ENCODE assay signal across 22 mouse cellular contexts in the genomic region with DNA sequence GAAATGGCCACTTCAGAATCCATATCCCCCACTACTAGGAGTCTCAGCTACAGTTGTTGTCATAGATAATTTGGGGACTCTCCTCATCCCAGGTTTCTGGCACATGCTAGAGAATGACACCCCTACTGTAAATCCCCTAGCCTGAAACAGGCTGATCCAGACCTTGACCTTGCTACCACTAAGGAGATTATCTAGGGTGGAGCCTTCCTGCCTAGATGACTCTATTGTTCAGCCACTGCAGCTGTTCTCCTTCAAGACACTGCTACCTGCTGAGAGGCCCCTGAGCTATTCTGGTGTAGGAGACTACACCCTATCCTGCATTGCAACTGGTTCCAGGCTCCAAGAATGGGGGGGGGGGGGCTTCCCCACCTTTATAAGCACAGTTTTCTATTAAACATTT.
"Had no signal": no experiment of that assay in that cellular context is flagged by ENCODE, and none has a peak within 500 bp of the region (broad histone marks: within the 10 kb centered on the region; RNA-seq: fewer than 3 reads in every experiment).

No protein-coding gene starts in this region.

- DNase-seq: liver, postnatal 0 days; lung, adult 2 months; lung, postnatal 14 days; lung, postnatal 36 days; retina, postnatal 1 day; right cerebral cortex, adult 18-20 months; right cerebral cortex, postnatal 25 days; right cerebral cortex, postnatal 4 days; spleen, adult 18-20 months; thymus, adult 18-20 months; thymus, postnatal 14 days; thymus, postnatal 36 days had no signal

- H3K9ac ChIP-seq: liver, postnatal 0 days; lung, embryonic 15.5 days; midbrain, embryonic 13.5 days; midbrain, embryonic 15.5 days; neural tube, embryonic 13.5 days; neural tube, embryonic 15.5 days had no signal

- H3K27ac ChIP-seq: lung, embryonic 15.5 days; macrophage; midbrain, embryonic 13.5 days; midbrain, embryonic 15.5 days; neural tube, embryonic 13.5 days; neural tube, embryonic 15.5 days had no signal

- H3K9me3 ChIP-seq: lung, embryonic 15.5 days; megakaryocyte, embryonic 14.5 days; midbrain, embryonic 13.5 days; midbrain, embryonic 15.5 days; neural tube, embryonic 13.5 days; neural tube, embryonic 15.5 days had no signal

- H3K36me3 ChIP-seq: lung, embryonic 15.5 days; midbrain, embryonic 13.5 days; midbrain, embryonic 15.5 days; neural tube, embryonic 13.5 days; neural tube, embryonic 15.5 days had no signal

- H3K27me3 ChIP-seq: lung, embryonic 15.5 days; megakaryocyte, embryonic 14.5 days; midbrain, embryonic 13.5 days; midbrain, embryonic 15.5 days; neural tube, embryonic 13.5 days; neural tube, embryonic 15.5 days had no signal

- H3K4me3 ChIP-seq: lung, embryonic 15.5 days; megakaryocyte, embryonic 14.5 days; midbrain, embryonic 13.5 days; midbrain, embryonic 15.5 days; myocyte; neural tube, embryonic 13.5 days; neural tube, embryonic 15.5 days had no signal

- ATAC-seq: liver, postnatal 0 days; lung, postnatal 0 days; midbrain, embryonic 13.5 days; midbrain, embryonic 15.5 days had no signal

- H3K4me1 ChIP-seq: lung, embryonic 15.5 days; megakaryocyte, embryonic 14.5 days; midbrain, embryonic 13.5 days; midbrain, embryonic 15.5 days; neural tube, embryonic 13.5 days; neural tube, embryonic 15.5 days had no signal

- H3K4me2 ChIP-seq: lung, embryonic 15.5 days; midbrain, embryonic 11.5 days; midbrain, embryonic 13.5 days; midbrain, embryonic 15.5 days; neural tube, embryonic 13.5 days; neural tube, embryonic 15.5 days had no signal
